Mouse (Mus musculus): ENCODE results near the gene Gm3317. TPM values are rescaled to one million over a fixed set of nuclear protein-coding genes. Genes with fewer than 3 reads are reported as not detected.

Gene Gm3317
- not detected for polyA plus RNA-seq (2014; fragmentation: Illumina TruSeq; extraction: RNeasy Lipid Tissue Mini Kit (QIAGEN cat#74804); ENCODE audit: low read depth, low replicate concordance)

DNA sequence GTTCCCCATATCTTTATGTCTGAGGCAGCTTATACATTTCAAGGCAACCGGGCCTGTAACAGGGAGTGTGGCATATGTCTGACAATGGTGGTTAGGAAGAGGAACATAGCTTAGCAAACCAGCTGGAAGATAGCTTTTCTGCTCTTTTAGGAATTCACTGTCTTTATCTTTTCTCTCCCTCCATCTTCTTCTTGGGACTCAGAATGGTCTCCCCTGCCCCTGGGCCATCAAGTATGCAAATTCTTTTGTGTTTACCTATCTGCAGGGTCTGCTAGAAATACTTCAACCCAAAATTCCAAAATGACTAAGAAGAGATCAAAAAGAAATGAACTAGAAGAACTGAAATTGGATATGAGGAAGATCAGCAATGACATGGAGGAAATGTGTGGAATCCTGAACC is at the start of gene Gm3317:
Gene Gm3317 (plus strand): TSS at position 301 of the 400 bp plus-strand sequence.

DNA sequence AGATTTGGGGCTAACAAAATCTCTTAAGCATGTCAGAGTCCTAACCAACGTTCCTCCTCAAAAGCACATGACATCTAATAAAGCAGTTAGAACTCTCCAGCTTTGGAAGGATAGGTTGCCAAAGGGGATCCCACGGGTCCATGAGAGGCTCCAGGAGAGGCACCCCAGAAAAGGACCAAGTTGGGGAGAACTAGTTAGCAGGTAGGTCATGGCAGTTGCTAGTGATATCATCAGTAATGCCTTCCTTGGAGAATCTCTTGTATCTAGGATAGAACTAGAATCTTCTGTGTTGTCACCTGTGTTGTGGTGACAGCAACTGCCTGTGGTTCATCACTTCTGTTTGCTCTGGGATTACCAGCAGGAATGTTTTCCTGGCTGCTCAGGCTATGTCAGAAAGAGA is 33.1 kb upstream of the Gm3317 start, which contains the start of gene Gm8279:
Gene Gm8279 (plus strand): TSS at position 301 of the 400 bp plus-strand sequence.

GRCm38 (mm10) chr14:5185493-5185892 is 21.2 kb downstream of the Gm3317 start, which contains the start of gene Gm8271:
Gm8271 (plus strand) TSS chr14:5185793.

Other genes with a start within 250 kb of the Gm3317 start
- gene Gm8297, start 180.6 kb upstream of the Gm3317 start, polyA plus RNA-seq (2014; fragmentation: Illumina TruSeq; extraction: RNeasy Lipid Tissue Mini Kit (QIAGEN cat#74804); ENCODE audit: low read depth, low replicate concordance), result not detected
- gene Gm3298, start 148.6 kb upstream of the Gm3317 start, polyA plus RNA-seq (2014; fragmentation: Illumina TruSeq; extraction: RNeasy Lipid Tissue Mini Kit (QIAGEN cat#74804); ENCODE audit: low read depth, low replicate concordance), result not detected
- gene 4930555G01Rik, start 113.9 kb upstream of the Gm3317 start, polyA plus RNA-seq (2014; fragmentation: Illumina TruSeq; extraction: RNeasy Lipid Tissue Mini Kit (QIAGEN cat#74804); ENCODE audit: low read depth, low replicate concordance), result not detected
- 0.53 TPM for gene Gm8281, start 93.5 kb upstream of the Gm3317 start, polyA plus RNA-seq (2014; fragmentation: Illumina TruSeq; extraction: RNeasy Lipid Tissue Mini Kit (QIAGEN cat#74804); ENCODE audit: low read depth, low replicate concordance)
- gene Gm8279, start 33.0 kb upstream of the Gm3317 start, polyA plus RNA-seq (2014; fragmentation: Illumina TruSeq; extraction: RNeasy Lipid Tissue Mini Kit (QIAGEN cat#74804); ENCODE audit: low read depth, low replicate concordance), result not detected
- not detected for gene Gm8271, start 21.3 kb downstream of the Gm3317 start, polyA plus RNA-seq (2014; fragmentation: Illumina TruSeq; extraction: RNeasy Lipid Tissue Mini Kit (QIAGEN cat#74804); ENCODE audit: low read depth, low replicate concordance)
- gene Gm3526, start 96.0 kb downstream of the Gm3317 start, polyA plus RNA-seq (2014; fragmentation: Illumina TruSeq; extraction: RNeasy Lipid Tissue Mini Kit (QIAGEN cat#74804); ENCODE audit: low read depth, low replicate concordance), result not detected
- not detected for gene Gm3542, start 170.4 kb downstream of the Gm3317 start, polyA plus RNA-seq (2014; fragmentation: Illumina TruSeq; extraction: RNeasy Lipid Tissue Mini Kit (QIAGEN cat#74804); ENCODE audit: low read depth, low replicate concordance)
- not detected for gene Gm3500, start 224.5 kb downstream of the Gm3317 start, polyA plus RNA-seq (2014; fragmentation: Illumina TruSeq; extraction: RNeasy Lipid Tissue Mini Kit (QIAGEN cat#74804); ENCODE audit: low read depth, low replicate concordance)